Mouse (Mus musculus) myocyte (in vitro differentiated cells): ENCODE measurements around the gene Rapgef5. TPM values are rescaled to one million over a fixed set of nuclear protein-coding genes. Genes with fewer than 3 reads are reported as not detected.

Experiments used
- H3K27me3 ChIP-seq: one replicate; pipeline ENCODE4 v1.6.1; 2011; ENCODE audit not compliant: control insufficient read depth, insufficient read depth, insufficient read length
- H3K36me3 ChIP-seq: one replicate; pipeline ENCODE4 v1.6.1; 2011; ENCODE audit not compliant: control insufficient read depth, insufficient read depth
- H3K4me2 ChIP-seq: one replicate; pipeline ENCODE4 v1.6.1; 2011; ENCODE audit warnings: low read depth, control low read depth
- H3K4me3 ChIP-seq: one replicate; pipeline ENCODE4 v1.5.1; 2011; ENCODE audit warnings: mild to moderate bottlenecking, control low read depth, moderate library complexity
- H3K79me2 ChIP-seq: one replicate; pipeline ENCODE4 v1.6.1; 2011; ENCODE audit not compliant: control insufficient read depth, insufficient read depth
- H3ac ChIP-seq: one replicate; pipeline ENCODE4 v1.6.1; 2011; ENCODE audit not compliant: control insufficient read depth, insufficient read length
- CEBPB ChIP-seq: IDR thresholded peaks from 2 replicates; pipeline ENCODE4 v1.6.1; 2011; ENCODE audit warnings: mild to moderate bottlenecking, moderate library complexity; ENCODE audit not compliant: poor library complexity, insufficient read depth, severe bottlenecking
- E2F4 ChIP-seq: IDR thresholded peaks from one replicate; pipeline ENCODE4 v1.6.1; 2011; ENCODE audit warnings: mild to moderate bottlenecking, control low read depth, moderate library complexity; ENCODE audit not compliant: insufficient read depth
- MAX ChIP-seq: IDR thresholded peaks from one replicate; pipeline ENCODE4 v1.6.1; 2011; ENCODE audit warnings: low read depth, mild to moderate bottlenecking, control low read depth
- MYOD1 ChIP-seq, 3 experiments: IDR thresholded peaks; one replicate each; pipeline ENCODE4 v1.6.1; 2011; ENCODE audit warnings: control low read depth in 2 of 3, low read depth in 2 of 3, mild to moderate bottlenecking in 2 of 3, moderate library complexity in 1 of 3; ENCODE audit not compliant: insufficient read length in 2 of 3, control insufficient read depth in 1 of 3
- MYOG ChIP-seq, 3 experiments: IDR thresholded peaks; one replicate each; pipeline ENCODE4 v1.6.1; 2011; ENCODE audit warnings: control low read depth in 2 of 3, low read depth in 2 of 3, mild to moderate bottlenecking in 2 of 3; ENCODE audit not compliant: insufficient read length in 2 of 3, control insufficient read depth in 1 of 3, insufficient read depth in 1 of 3
- POLR2A ChIP-seq: IDR thresholded peaks from one replicate; pipeline ENCODE4 v1.6.1; 2011; ENCODE audit warnings: low read depth, mild to moderate bottlenecking, control low read depth, moderate library complexity; ENCODE audit not compliant: insufficient read length
- POLR2AphosphoS2 ChIP-seq: IDR thresholded peaks from one replicate; pipeline ENCODE4 v1.6.1; 2011; ENCODE audit warnings: low read depth, control low read depth; ENCODE audit not compliant: insufficient read length
- REST ChIP-seq: IDR thresholded peaks from one replicate; pipeline ENCODE4 v1.6.1; 2011; ENCODE audit warnings: mild to moderate bottlenecking, control low read depth, moderate library complexity; ENCODE audit not compliant: insufficient read depth, insufficient read length
- SRF ChIP-seq: IDR thresholded peaks from one replicate; pipeline ENCODE4 v1.6.1; 2011; ENCODE audit warnings: low read depth; ENCODE audit not compliant: control insufficient read depth, insufficient read length
- TCF12 ChIP-seq: IDR thresholded peaks from one replicate; pipeline ENCODE4 v1.6.1; 2011; ENCODE audit warnings: mild to moderate bottlenecking, control low read depth; ENCODE audit not compliant: poor library complexity, insufficient read depth, severe bottlenecking
- TCF3 ChIP-seq: IDR thresholded peaks from one replicate; pipeline ENCODE4 v1.6.1; 2011; ENCODE audit warnings: low read depth, control low read depth; ENCODE audit not compliant: insufficient read length
- USF1 ChIP-seq: IDR thresholded peaks from one replicate; pipeline ENCODE4 v1.6.1; 2011; ENCODE audit warnings: low read depth, mild to moderate bottlenecking, control low read depth, moderate library complexity
- polyA plus RNA-seq: library from polyadenylated mRNA; unstranded; fragments of >200 nt; fragmentation: generic; extraction: Trizol; gene quantifications from one replicate; pipeline ENCODE4 v1.2.1, GENCODE M21; 2012; ENCODE audit warnings: missing spikeins

Gene Rapgef5
- polyA plus RNA-seq, 1 experiment = 0.01 TPM

DNA sequence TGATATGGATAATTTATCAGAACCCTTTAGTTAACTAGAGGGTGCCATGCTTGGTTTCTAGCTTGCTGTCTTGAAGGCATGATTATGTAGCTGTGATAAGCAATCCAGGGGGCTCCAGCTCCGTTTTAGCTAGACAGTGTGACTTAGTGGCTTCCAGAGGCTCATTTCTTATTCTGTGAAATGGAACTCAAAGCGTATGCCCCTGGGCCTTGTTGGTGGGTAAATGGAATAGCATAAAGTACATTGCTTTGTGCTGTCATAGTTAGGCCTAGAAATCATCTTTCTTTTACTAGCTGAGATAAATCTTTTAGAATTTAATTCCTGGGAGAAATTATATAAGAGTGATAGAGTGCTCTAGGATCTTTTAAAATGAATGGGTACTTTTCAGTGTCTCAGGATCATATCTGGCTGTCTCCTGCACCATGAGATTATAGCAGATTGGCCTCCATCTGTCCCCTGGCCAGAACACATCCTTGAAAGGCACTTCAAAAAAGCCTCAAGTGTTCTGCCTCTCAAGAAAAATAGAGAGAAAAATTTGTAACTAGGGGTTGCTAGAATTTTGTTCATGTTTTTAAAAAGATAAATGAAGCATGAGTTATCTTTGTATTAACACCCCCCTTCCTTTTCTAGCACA lies 120.0 kb downstream of the Rapgef5 start:
- no peaks in the 10 kb centered on the region for H3K27me3 ChIP-seq
- TF ChIP-seq USF1 (no peak), POLR2A (no peak), MAX (no peak), CEBPB (no peak), REST (no peak), TCF12 (no peak), SRF (no peak), POLR2AphosphoS2 (no peak)
- H3K79me2 ChIP-seq = no peaks in the 10 kb centered on the region
- H3ac ChIP-seq = no peak overlapping the region
- no peak overlapping the region for H3K4me2 ChIP-seq
- no peaks in the 10 kb centered on the region for H3K36me3 ChIP-seq
- no peak overlapping the region for H3K4me3 ChIP-seq

DNA sequence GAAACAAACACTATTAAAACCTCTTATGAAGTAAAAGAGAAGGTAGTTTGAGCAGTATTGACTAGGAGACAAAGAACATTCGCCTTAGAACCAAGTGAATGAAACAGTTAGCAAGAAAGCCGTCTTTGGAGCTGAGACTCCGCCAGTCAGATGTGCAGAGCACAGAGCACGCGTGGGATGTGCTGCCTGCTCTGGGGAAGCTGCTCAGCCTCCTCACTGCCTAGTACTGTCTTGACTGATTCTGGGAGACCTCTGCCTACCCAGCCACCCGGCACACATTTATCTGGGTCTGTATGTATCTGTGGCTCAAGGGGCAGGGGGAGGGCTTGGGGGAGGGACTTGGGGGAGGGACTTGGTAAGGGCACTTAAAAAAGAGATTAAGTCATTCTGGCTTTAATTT lies 120.7 kb downstream of the Rapgef5 start:
- TF ChIP-seq MAX (no peak), POLR2A (no peak), TCF12 (no peak), CEBPB (no peak), SRF (no peak), USF1 (no peak), POLR2AphosphoS2 (no peak), MYOD1 (IDR thresholded peaks at IDR 0.05; ENCODE audit: control insufficient read depth in 1 of 3, insufficient read length in 2 of 3, low read depth in 2 of 3) (no peak), TCF3 (no peak), REST (no peak), E2F4 (no peak), MYOG (IDR thresholded peaks at IDR 0.05; ENCODE audit: control insufficient read depth in 1 of 3, insufficient read depth in 1 of 3, insufficient read length in 2 of 3, low read depth in 2 of 3) (no peak)
- Histone ChIP-seq H3ac (no peak overlapping the region), H3K36me3 (no peaks in the 10 kb centered on the region), H3K79me2 (no peaks in the 10 kb centered on the region), H3K4me3 (no peak overlapping the region), H3K27me3 (no peaks in the 10 kb centered on the region), H3K4me2 (no peak overlapping the region)

- Histone ChIP-seq H3K36me3 (no peaks in the 10 kb centered on the region), H3K4me2 (no peak overlapping the region), H3K79me2 (no peaks in the 10 kb centered on the region), H3ac (no peak overlapping the region), H3K4me3 (no peak overlapping the region), H3K27me3 (no peaks in the 10 kb centered on the region)
- TF ChIP-seq REST (no peak), TCF3 (no peak)
These were observed 122.6 kb downstream of the Rapgef5 start for GRCm38 (mm10) chr12:117638833-117639232.

GRCm38 (mm10) chr12:117639356-117640121 lies 123.3 kb downstream of the Rapgef5 start:
- TF ChIP-seq SRF (no peak), REST (no peak), MAX (no peak), MYOG (IDR thresholded peaks at IDR 0.05; ENCODE audit: control insufficient read depth in 1 of 3, insufficient read depth in 1 of 3, insufficient read length in 2 of 3, low read depth in 2 of 3) (no peak), CEBPB (no peak), USF1 (no peak), POLR2A (no peak), TCF12 (no peak), TCF3 (no peak), POLR2AphosphoS2 (no peak), MYOD1 (IDR thresholded peaks at IDR 0.05; ENCODE audit: control insufficient read depth in 1 of 3, insufficient read length in 2 of 3, low read depth in 2 of 3) (no peak), E2F4 (no peak)
- no peak overlapping the region for H3K4me2 ChIP-seq
- no peak overlapping the region for H3K4me3 ChIP-seq
- no peak overlapping the region for H3ac ChIP-seq
- H3K79me2 ChIP-seq = no peaks in the 10 kb centered on the region
- no peaks in the 10 kb centered on the region for H3K36me3 ChIP-seq
- H3K27me3 ChIP-seq = no peaks in the 10 kb centered on the region

GRCm38 (mm10) chr12:117642512-117642911 lies 126.2 kb downstream of the Rapgef5 start:
- Histone ChIP-seq H3K27me3 (no peaks in the 10 kb centered on the region), H3K79me2 (no peaks in the 10 kb centered on the region), H3K4me2 (no peak overlapping the region), H3K4me3 (no peak overlapping the region), H3ac (no peak overlapping the region), H3K36me3 (no peaks in the 10 kb centered on the region)
- TF ChIP-seq MAX (no peak), REST (no peak), POLR2A (no peak), MYOD1 (IDR thresholded peaks at IDR 0.05; ENCODE audit: control insufficient read depth in 1 of 3, insufficient read length in 2 of 3, low read depth in 2 of 3) (no peak), POLR2AphosphoS2 (no peak), E2F4 (no peak)
